9 mouse cellular contexts compared by ENCODE assay signal in the genomic region with DNA sequence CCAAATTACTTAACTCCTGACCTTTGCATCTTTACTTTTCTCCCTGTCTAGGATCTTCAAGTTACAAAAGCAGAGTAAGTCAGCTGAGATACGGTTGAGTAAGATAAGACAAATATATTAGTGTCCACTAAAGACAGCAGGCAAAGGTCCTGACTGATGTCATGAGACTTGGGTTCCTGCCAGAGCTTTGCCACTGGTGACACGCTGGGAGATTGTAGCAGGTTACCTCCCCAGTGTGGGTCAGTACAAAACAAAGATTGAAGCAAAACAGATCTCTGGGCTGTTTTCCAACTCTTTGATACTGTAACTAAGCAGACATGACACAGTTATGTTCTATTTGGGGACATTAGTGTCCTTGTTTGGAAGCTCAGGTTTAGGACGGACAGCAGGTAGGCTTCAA.
DNase-seq lines count a peak whose midpoint lies in the region; ATAC-seq and TF ChIP-seq lines count a peak whose summit lies in the region.
"Had no signal": no experiment of that assay in that cellular context is flagged by ENCODE, and none has a peak within 500 bp of the region (broad histone marks: within the 10 kb centered on the region; RNA-seq: fewer than 3 reads in every experiment).

No protein-coding gene starts in this region.

- no peak for ATAC-seq in lung, postnatal 0 days
- ATAC-seq in stomach, postnatal 0 days (ENCODE audit: low FRiP score, low TSS enrichment): no peak

- no peaks in the 10 kb centered on the region for H3K4me1 ChIP-seq in lung, postnatal 0 days (ENCODE audit: insufficient read depth, low read depth, low read length)
- H3K4me1 ChIP-seq in stomach, postnatal 0 days (replicated peaks; ENCODE audit: control insufficient read depth, insufficient read depth): no peaks in the 10 kb centered on the region
- H3K4me1 ChIP-seq: neural tube, embryonic 13.5 days had no signal

- no peak overlapping the region for H3K27ac ChIP-seq in lung, postnatal 0 days (ENCODE audit: low read length)
- H3K27ac ChIP-seq in stomach, postnatal 0 days (replicated peaks): no peak overlapping the region
- H3K27ac ChIP-seq: neural tube, embryonic 13.5 days had no signal

- WGBS in lung, postnatal 0 days: 33% methylated on average over 3 of the region's 3 CpGs
- 35% methylated on average over 3 of the region's 3 CpGs for WGBS in stomach, postnatal 0 days

- DNase-seq in lung, adult 18-20 months: peak; percentile 9 to 23
- no peak for DNase-seq in lung, postnatal 0 days (ENCODE audit: low spot score)
- peak; percentile 3 for DNase-seq in brain, embryonic 14.5 days (ENCODE audit: low read depth)
- peak; percentile 5 to 26 for DNase-seq in kidney, adult 8-10 months
- peak; percentile 20 for DNase-seq in stomach, postnatal 0 days (ENCODE audit: low spot score)
- no peak for DNase-seq in thymus, postnatal 4 days
- DNase-seq in frontal cortex, postnatal 36 days (ENCODE audit: low spot score in 2 of 2): no peak

- no peak overlapping the region for H3K9ac ChIP-seq in lung, postnatal 0 days (replicated peaks; ENCODE audit: low read depth)
- no peak overlapping the region for H3K9ac ChIP-seq in stomach, postnatal 0 days (ENCODE audit: low read length)
- H3K9ac ChIP-seq: neural tube, embryonic 13.5 days had no signal

- H3K4me2 ChIP-seq in lung, postnatal 0 days (replicated peaks; ENCODE audit: low read depth, low read length): no peak overlapping the region
- H3K4me2 ChIP-seq in stomach, postnatal 0 days (replicated peaks; ENCODE audit: low read depth): no peak overlapping the region
- H3K4me2 ChIP-seq: neural tube, embryonic 13.5 days had no signal

- H3K27me3 ChIP-seq in lung, postnatal 0 days (replicated peaks; ENCODE audit: insufficient read depth, low read length): no peaks in the 10 kb centered on the region
- H3K27me3 ChIP-seq in stomach, postnatal 0 days (ENCODE audit: control insufficient read depth, insufficient read depth, low read length): no peaks in the 10 kb centered on the region
- H3K27me3 ChIP-seq: neural tube, embryonic 13.5 days had no signal

- H3K9me3 ChIP-seq in lung, postnatal 0 days (ENCODE audit: low read length): no peaks in the 10 kb centered on the region
- H3K9me3 ChIP-seq in stomach, postnatal 0 days (ENCODE audit: control insufficient read depth, low read length): no peaks in the 10 kb centered on the region
- H3K9me3 ChIP-seq: neural tube, embryonic 13.5 days had no signal

- no peak for TF ChIP-seq POLR2A in brain, embryonic 14.5 days (IDR thresholded peaks at IDR 0.05; ENCODE audit: borderline replicate concordance, extremely low read depth, insufficient read depth, insufficient read length, poor library complexity, severe bottlenecking)

- no peak for TF ChIP-seq CTCF in lung, postnatal 0 days (IDR thresholded peaks at IDR 0.05)
- no peak for TF ChIP-seq CTCF in brain, embryonic 14.5 days (IDR thresholded peaks at IDR 0.05; ENCODE audit: borderline replicate concordance, extremely low read depth, insufficient read depth, insufficient read length)
- no peak for TF ChIP-seq CTCF in stomach, postnatal 0 days (IDR thresholded peaks at IDR 0.05; ENCODE audit: low read depth)

- no peaks in the 10 kb centered on the region for H3K36me3 ChIP-seq in lung, postnatal 0 days (ENCODE audit: insufficient read depth, low read length)
- H3K36me3 ChIP-seq in stomach, postnatal 0 days (ENCODE audit: control insufficient read depth, insufficient read depth, low read length): no peaks in the 10 kb centered on the region
- H3K36me3 ChIP-seq: G1E; neural tube, embryonic 13.5 days had no signal

- TF ChIP-seq EP300 in lung, postnatal 0 days (IDR thresholded peaks at IDR 0.05): no peak
- no peak for TF ChIP-seq EP300 in stomach, postnatal 0 days (optimal IDR thresholded peaks at IDR 0.05)

- H3K4me3 ChIP-seq in lung, postnatal 0 days (ENCODE audit: low read depth, low read length): no peak overlapping the region
- no peak overlapping the region for H3K4me3 ChIP-seq in stomach, postnatal 0 days (ENCODE audit: low read depth, low read length)
- H3K4me3 ChIP-seq: neural tube, embryonic 13.5 days had no signal

Comparison
In these comparisons a context has a peak if more than half of its experiments do, and no peak if none do; other contexts are left out.
1. DNase-seq: peak in lung, adult 18-20 months (2 of 2), brain, embryonic 14.5 days (single experiment), kidney, adult 8-10 months (2 of 2) and stomach, postnatal 0 days (single experiment); none in lung, postnatal 0 days (single experiment), thymus, postnatal 4 days (single experiment) and frontal cortex, postnatal 36 days (0 of 2).